Mouse (Mus musculus) liver, postnatal 0 days (tissue): ENCODE measurements at regions not wholly inside any gene's neighbourhood (a gene's known extent, or its start where the extent isn't known, plus 50 kb on each side); places are given as distances from the start of the nearest gene placed in this dataset.

Experiments
- ATAC-seq: fragments of 200-750 bp; cut with Nextera tagmentation; 2 replicates; pipeline ENCODE4 v1.8.0; 2017; ENCODE audit warnings: mild to moderate bottlenecking, moderate library complexity
- DNase-seq: peaks from one replicate; pipeline ENCODE4 v3.0.0-alpha.2; 2016
- H3K27ac ChIP-seq: fragments of 300-500 bp; sonication (generic); 2 replicates; pipeline ENCODE4 v1.5.1; 2014; ENCODE audit warnings: antibody characterized with exemption, moderate library complexity, mild to moderate bottlenecking, low read depth
- H3K27me3 ChIP-seq: fragments of 300-500 bp; sonication (generic); 2 replicates; pipeline ENCODE4 v1.6.1; 2014; ENCODE audit warnings: low read length, control low read depth, mixed read lengths; ENCODE audit not compliant: insufficient read depth
- H3K36me3 ChIP-seq: fragments of 300-500 bp; sonication (generic); replicated peaks from 2 replicates; pipeline ENCODE4 v1.6.1; 2014; ENCODE audit warnings: mild to moderate bottlenecking, control low read depth, low read length, moderate library complexity, mixed read lengths; ENCODE audit not compliant: insufficient read depth
- H3K4me1 ChIP-seq: fragments of 300-500 bp; sonication (generic); 2 replicates; pipeline ENCODE4 v1.6.1; 2014; ENCODE audit warnings: antibody characterized with exemption, mild to moderate bottlenecking, control low read depth; ENCODE audit not compliant: insufficient read depth
- H3K4me2 ChIP-seq: fragments of 300-500 bp; sonication (generic); 2 replicates; pipeline ENCODE4 v1.6.1; 2014; ENCODE audit warnings: low read depth, mild to moderate bottlenecking, low read length, moderate library complexity, mixed read lengths
- H3K4me3 ChIP-seq: fragments of 300-500 bp; sonication (generic); 2 replicates; pipeline ENCODE4 v1.5.1; 2014; ENCODE audit warnings: low read depth, low read length
- H3K9ac ChIP-seq: fragments of 300-500 bp; sonication (generic); replicated peaks from 2 replicates; pipeline ENCODE4 v1.6.1; 2014; ENCODE audit warnings: mild to moderate bottlenecking, moderate library complexity
- H3K9me3 ChIP-seq: fragments of 300-500 bp; sonication (generic); 2 replicates; pipeline ENCODE4 v1.6.1; 2016; ENCODE audit warnings: mild to moderate bottlenecking, control low read depth, low read length, mixed read lengths
- CTCF ChIP-seq: sonication (generic); IDR thresholded peaks from 2 replicates; pipeline ENCODE4 v1.5.1; 2016; ENCODE audit warnings: antibody characterized with exemption, low read depth
- EP300 ChIP-seq: IDR thresholded peaks from 2 replicates; pipeline ENCODE4 v1.6.1; 2016; ENCODE audit warnings: antibody characterized with exemption, low read depth, mild to moderate bottlenecking
- WGBS: fragments of 180-500 bp; shearing (Covaris S2); extraction: QIAGEN DNeasy Blood & Tissue Kit; methylation state at CpG from one replicate; pipeline ENCODE4 v1.1.7; 2014; ENCODE audit not compliant: insufficient replicate concordance; 5-methylcytosine and 5-hydroxymethylcytosine counted together

DNA sequence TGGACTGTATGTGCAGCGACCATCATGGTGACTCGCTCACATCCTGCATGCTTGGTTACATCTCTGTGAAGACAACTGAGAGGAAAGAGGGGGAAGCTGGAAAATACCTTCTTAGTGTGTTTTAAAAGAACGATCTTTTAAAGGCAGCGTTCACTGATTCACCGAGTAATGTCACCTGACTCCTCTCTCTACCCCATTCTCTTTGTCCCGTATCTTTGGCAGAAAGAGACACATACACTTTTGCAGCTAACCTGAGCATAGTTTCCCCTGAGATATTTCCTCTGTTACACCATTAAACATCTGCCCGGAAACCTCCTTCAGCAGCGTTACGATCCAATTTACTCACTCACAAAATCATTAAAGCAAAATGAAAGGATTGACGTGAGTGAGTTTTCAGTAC lies 731.8 kb downstream of the Robo2 start:
- Histone ChIP-seq H3K9ac (no peak overlapping the region), H3K27me3 (no peaks in the 10 kb centered on the region), H3K27ac (no peak overlapping the region), H3K36me3 (no peaks in the 10 kb centered on the region), H3K4me1 (no peaks in the 10 kb centered on the region), H3K4me2 (no peak overlapping the region), H3K9me3 (no peaks in the 10 kb centered on the region), H3K4me3 (no peak overlapping the region)
- TF ChIP-seq CTCF = no peak
- TF ChIP-seq EP300 = no peak
- 81% methylated on average over 10 of the region's 10 CpGs for WGBS
- no peak for ATAC-seq
- no peak for DNase-seq

DNA sequence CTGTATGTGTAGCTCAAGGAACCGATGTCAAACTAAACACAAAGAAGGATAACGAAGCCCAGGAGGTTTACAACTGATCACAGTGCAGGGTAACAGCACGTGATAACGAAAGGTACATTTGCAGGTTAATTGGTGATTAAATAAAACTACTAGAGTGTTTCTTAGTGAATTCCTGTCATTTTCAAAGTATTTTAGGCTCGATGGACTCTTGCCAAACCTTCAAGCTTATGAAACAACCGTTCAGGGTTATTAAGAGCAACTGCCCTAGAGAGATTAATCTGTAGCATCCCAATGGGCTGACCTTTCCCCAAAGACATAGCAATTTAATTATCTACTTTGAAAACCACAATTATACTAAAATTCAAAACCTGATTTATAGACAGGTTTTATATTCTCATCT lies 741.1 kb downstream of the Robo2 start:
- no peaks in the 10 kb centered on the region for H3K9me3 ChIP-seq
- no peaks in the 10 kb centered on the region for H3K27me3 ChIP-seq
- no peaks in the 10 kb centered on the region for H3K4me1 ChIP-seq
- H3K36me3 ChIP-seq = no peaks in the 10 kb centered on the region
- 72% methylated on average over 6 of the region's 6 CpGs for WGBS
- H3K9ac ChIP-seq = no peak overlapping the region
- ATAC-seq = no peak
- no peak overlapping the region for H3K4me2 ChIP-seq
- DNase-seq = no peak
- no peak overlapping the region for H3K4me3 ChIP-seq
- H3K27ac ChIP-seq = no peak overlapping the region
- TF ChIP-seq CTCF (no peak), EP300 (no peak)

DNA sequence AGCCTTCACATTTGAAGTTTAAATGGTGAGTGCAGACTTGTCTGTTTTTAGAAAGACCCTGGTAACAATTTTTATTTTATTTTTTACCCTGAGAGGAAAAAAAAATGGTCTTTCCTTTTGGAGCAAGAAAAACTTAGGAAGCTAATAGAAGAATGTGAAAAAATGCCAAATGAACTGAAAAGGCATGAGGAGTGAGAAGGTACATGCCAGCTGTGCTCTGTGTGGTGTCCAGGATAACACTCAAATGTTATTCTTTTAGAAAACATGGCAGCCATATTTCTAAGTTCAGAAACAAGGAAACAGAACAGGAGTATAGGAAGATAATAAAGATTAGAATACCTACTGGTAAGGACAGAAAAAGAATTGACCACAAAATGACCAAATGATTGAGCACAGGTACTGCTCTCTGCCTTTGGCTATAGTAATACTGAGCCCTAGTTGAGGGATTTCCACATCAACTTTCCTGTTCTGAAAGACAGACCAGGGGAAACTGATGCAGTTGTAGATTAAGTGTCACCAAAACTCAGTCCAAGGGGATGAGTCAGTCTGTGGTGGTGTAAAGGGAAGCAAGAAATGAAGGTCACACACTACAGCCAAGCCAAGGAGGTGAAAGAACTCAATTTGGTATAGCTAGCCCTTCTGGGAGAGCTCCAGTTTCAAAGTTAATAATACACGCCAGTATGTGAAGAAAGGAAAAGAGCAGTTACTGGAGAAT lies 758.5 kb downstream of the Robo2 start:
- Histone ChIP-seq H3K27me3 (no peaks in the 10 kb centered on the region), H3K36me3 (no peaks in the 10 kb centered on the region), H3K27ac (no peak overlapping the region), H3K9me3 (no peaks in the 10 kb centered on the region), H3K4me3 (no peak overlapping the region), H3K4me2 (no peak overlapping the region), H3K4me1 (no peaks in the 10 kb centered on the region), H3K9ac (no peak overlapping the region)
- WGBS = 74% methylated on average over 1 of the region's 1 CpGs
- no peak for ATAC-seq
- DNase-seq = no peak
- TF ChIP-seq CTCF (no peak), EP300 (no peak)

DNA sequence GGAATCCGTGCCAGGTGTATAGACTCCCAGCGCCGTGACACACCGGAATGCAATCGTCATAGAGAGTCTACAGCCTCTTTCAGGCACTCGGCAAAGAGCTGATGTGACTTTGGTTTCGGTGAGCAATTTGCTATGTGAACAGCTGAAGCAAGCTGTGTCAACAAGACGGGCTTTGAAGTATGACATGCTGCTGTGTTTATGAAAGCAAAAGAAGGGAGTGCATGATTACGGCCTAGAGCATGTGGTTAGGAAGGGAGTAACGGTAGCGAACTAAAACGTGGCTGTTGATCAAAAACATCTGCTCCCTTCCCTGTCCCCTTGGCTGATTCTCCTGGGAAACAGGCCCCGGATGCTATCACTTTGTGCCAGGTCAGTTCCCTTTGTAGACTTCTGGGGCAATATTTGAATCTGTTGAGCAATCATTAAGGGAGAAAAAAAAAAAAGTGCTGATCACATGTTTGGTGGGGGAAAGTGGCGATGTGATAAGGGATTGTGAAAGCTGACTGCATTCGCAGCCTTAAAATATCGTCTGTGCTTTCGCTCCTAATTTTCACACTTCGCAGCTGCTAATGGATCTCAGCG lies 764.3 kb downstream of the Robo2 start:
- TF ChIP-seq CTCF = no peak
- no peak for TF ChIP-seq EP300
- ATAC-seq (peak; percentile 91), DNase-seq (peak; percentile 46)
- no peak overlapping the region for H3K9ac ChIP-seq
- peak overlapping the region; percentile 51 for H3K4me2 ChIP-seq
- H3K4me1 ChIP-seq = no peaks in the 10 kb centered on the region
- 48% methylated on average over 19 of the region's 19 CpGs for WGBS
- no peaks in the 10 kb centered on the region for H3K36me3 ChIP-seq
- no peak overlapping the region for H3K4me3 ChIP-seq
- peak overlapping the region; percentile 18; the same call in 1 of the 2 replicates for H3K27ac ChIP-seq
- H3K27me3 ChIP-seq = no peaks in the 10 kb centered on the region
- no peaks in the 10 kb centered on the region for H3K9me3 ChIP-seq

DNA sequence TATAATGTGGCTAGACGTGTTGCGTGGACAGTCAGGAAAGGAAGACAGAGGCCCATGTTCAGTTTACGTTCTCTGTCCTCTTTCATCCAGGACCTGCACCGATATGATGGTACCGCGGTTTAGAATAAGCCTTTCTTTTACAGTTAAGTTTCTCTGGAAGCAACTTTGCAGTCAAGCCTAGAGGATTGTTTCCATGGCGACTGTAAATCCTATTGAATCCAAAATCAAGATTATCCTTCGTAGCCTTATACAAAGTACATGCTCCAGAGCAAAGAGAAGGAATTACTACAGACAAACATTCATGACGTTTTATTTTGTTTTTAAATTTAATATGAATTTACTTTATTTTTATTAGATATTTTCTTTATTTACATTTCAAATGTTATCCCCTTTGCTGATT lies 798.6 kb downstream of the Robo2 start:
- H3K4me3 ChIP-seq = no peak overlapping the region
- H3K4me2 ChIP-seq = no peak overlapping the region
- no peaks in the 10 kb centered on the region for H3K27me3 ChIP-seq
- no peak for DNase-seq
- no peak overlapping the region for H3K9ac ChIP-seq
- H3K4me1 ChIP-seq = no peaks in the 10 kb centered on the region
- ATAC-seq = no peak
- 82% methylated on average over 9 of the region's 9 CpGs for whole genome bisulfite sequencing
- TF ChIP-seq CTCF (no peak), EP300 (no peak)
- no peaks in the 10 kb centered on the region for H3K36me3 ChIP-seq
- H3K27ac ChIP-seq = no peak overlapping the region
- no peaks in the 10 kb centered on the region for H3K9me3 ChIP-seq

DNA sequence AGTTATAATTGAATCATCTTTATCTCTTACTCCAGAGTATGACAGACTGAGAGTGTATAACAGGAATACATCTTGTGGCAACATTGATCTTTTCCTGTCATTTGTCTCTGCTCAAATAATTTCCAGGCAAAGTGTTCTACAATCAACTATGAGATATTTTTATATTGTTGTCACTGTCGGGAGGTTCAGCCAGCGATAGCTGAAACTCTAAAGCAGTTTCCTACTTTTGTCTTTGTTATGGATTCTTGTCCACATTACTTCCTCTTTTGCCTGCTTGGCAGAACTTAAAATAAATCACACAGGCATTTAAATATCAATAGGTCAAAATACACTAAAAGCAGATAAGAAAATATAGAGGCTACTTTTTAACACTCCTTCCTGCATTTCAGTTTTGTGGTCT lies 820.2 kb downstream of the Robo2 start:
- WGBS = 31% methylated on average over 2 of the region's 2 CpGs
- DNase-seq (no peak), ATAC-seq (no peak)
- Histone ChIP-seq H3K27ac (no peak overlapping the region), H3K4me1 (no peaks in the 10 kb centered on the region), H3K9me3 (no peaks in the 10 kb centered on the region), H3K9ac (no peak overlapping the region), H3K4me2 (no peak overlapping the region), H3K27me3 (no peaks in the 10 kb centered on the region), H3K4me3 (no peak overlapping the region), H3K36me3 (no peaks in the 10 kb centered on the region)
- TF ChIP-seq CTCF (no peak), EP300 (no peak)

DNA sequence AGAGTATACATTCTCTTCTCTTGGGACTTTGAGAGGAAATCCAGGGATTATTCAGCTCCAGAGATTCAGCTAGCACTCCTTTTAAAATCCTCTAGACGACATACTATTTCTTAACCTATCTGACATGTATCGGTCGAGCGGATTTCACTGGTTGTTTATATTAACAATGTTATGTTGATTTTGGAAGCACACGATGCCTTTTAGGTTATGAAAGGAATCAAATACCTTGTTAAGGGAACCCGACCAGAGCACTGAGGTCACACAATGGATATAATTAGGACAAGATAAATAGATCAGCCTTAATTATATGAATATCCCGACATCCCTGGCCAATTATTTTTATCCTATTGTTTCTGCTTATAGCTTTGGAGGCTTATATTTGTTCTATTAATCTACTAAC lies 850.4 kb downstream of the Robo2 start:
- WGBS = 78% methylated on average over 7 of the region's 7 CpGs
- Histone ChIP-seq H3K27me3 (no peaks in the 10 kb centered on the region), H3K4me2 (no peak overlapping the region), H3K9me3 (no peaks in the 10 kb centered on the region), H3K4me3 (no peak overlapping the region), H3K27ac (no peak overlapping the region), H3K9ac (no peak overlapping the region), H3K36me3 (no peaks in the 10 kb centered on the region), H3K4me1 (no peaks in the 10 kb centered on the region)
- TF ChIP-seq CTCF = no peak
- no peak for TF ChIP-seq EP300
- DNase-seq = no peak
- ATAC-seq = no peak
